Mouse (Mus musculus) liver, adult (tissue): ENCODE measurements at regions not wholly inside any gene's neighbourhood (a gene's known extent, or its start where the extent isn't known, plus 50 kb on each side); places are given as distances from the start of the nearest gene placed in this dataset.

Experiments used
- GATA4 ChIP-seq: IDR thresholded peaks from 2 replicates; pipeline ENCODE4 v1.6.1; 2014; ENCODE audit warnings: mild to moderate bottlenecking, low read length; ENCODE audit not compliant: insufficient replicate concordance

- no peak for TF ChIP-seq GATA4
Observed at GRCm38 (mm10) chr5:45214475-45214874, 235.6 kb downstream of the Qdpr start.

GRCm38 (mm10) chr5:45198408-45198807 is 251.6 kb downstream of the Qdpr start:
- TF ChIP-seq GATA4: no peak

GRCm38 (mm10) chr5:45196159-45196558 is 253.9 kb downstream of the Qdpr start:
- TF ChIP-seq GATA4: no peak

GRCm38 (mm10) chr5:45192287-45192686 is 257.7 kb downstream of the Qdpr start:
- no peak for TF ChIP-seq GATA4

- no peak for TF ChIP-seq GATA4
Observed at GRCm38 (mm10) chr5:45173035-45173755, 276.8 kb downstream of the Qdpr start.

GRCm38 (mm10) chr5:45159194-45159593 is 290.8 kb downstream of the Qdpr start:
- TF ChIP-seq GATA4: no peak

GRCm38 (mm10) chr5:45154936-45155335 is 295.1 kb downstream of the Qdpr start:
- no peak for TF ChIP-seq GATA4

- no peak for TF ChIP-seq GATA4
Observed at GRCm38 (mm10) chr5:45144186-45144585, 305.9 kb downstream of the Qdpr start.

GRCm38 (mm10) chr5:45137198-45137973 is 312.6 kb downstream of the Qdpr start:
- TF ChIP-seq GATA4: no peak

GRCm38 (mm10) chr5:45136696-45137095 is 313.3 kb downstream of the Qdpr start:
- TF ChIP-seq GATA4: no peak

- no peak for TF ChIP-seq GATA4
Observed at GRCm38 (mm10) chr5:45127971-45128370, 322.1 kb downstream of the Qdpr start.

GRCm38 (mm10) chr5:45121751-45122280 is 322.3 kb upstream of the Ldb2 start:
- TF ChIP-seq GATA4: no peak

- no peak for TF ChIP-seq GATA4
Observed at GRCm38 (mm10) chr5:45119757-45120156, 320.3 kb upstream of the Ldb2 start.

- no peak for TF ChIP-seq GATA4
Observed at GRCm38 (mm10) chr5:45111246-45111645, 311.8 kb upstream of the Ldb2 start.

- no peak for TF ChIP-seq GATA4
Observed at GRCm38 (mm10) chr5:45110797-45111196, 311.3 kb upstream of the Ldb2 start.

GRCm38 (mm10) chr5:45105236-45105816 is 305.8 kb upstream of the Ldb2 start:
- no peak for TF ChIP-seq GATA4
